Mouse (Mus musculus) left cerebral cortex, adult 6 months (tissue): Measurements from ENCODE around the gene 2310079G19Rik. TPM values are rescaled to one million over a fixed set of nuclear protein-coding genes. Genes with fewer than 3 reads are reported as not detected.

Experiments
- long read RNA-seq, 2 experiments: library from polyadenylated mRNA; unstranded; transcript quantifications; one replicate each; pipeline ENCODE4 v2.0.0; 2019 to 2020
- polyA plus RNA-seq: library from polyadenylated mRNA; unstranded; fragments of <200 nt; fragmentation: Nextera tagmentation; gene quantifications from 2 replicates; pipeline ENCODE4 v1.2.3, GENCODE M21; 2021

The 2310079G19Rik gene
- not detected in 2 replicates for polyA plus RNA-seq
- long read RNA-seq, experiment 1, result 0 reads
- long read RNA-seq, experiment 2, result 0 reads

GRCm38 (mm10) chr16:88627566-88627965 is at the start of gene 2310079G19Rik:
TSS of gene 2310079G19Rik (minus strand) at chr16:88627666.

GRCm38 (mm10) chr16:88671571-88671970 is 44.1 kb upstream of the 2310079G19Rik start, which contains the start of gene Krtap27-1:
TSS of gene Krtap27-1 (minus strand) at chr16:88671671.

DNA sequence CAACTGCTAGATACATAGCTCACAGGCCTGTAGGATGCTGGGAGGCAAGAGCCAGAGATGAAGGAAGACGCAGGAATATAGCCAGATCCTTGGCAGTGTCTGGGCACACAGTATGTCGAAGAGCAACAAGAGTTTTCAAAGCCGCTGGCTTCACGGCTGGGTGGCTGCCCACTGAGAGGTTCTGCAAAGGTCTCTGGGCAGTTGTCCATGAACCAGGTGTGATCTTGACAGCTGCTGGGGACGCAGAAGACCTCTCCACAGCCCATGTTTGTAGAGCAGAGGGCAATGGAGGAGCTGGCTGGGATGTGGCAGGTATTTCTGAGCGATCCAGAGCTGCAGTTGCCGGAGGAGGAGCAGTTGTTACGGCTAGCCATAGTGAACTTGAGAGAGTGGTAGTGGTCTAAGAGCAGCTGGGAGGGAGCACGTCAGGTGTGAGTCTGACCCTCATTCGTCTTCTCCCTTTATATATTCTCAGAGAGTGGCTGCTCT is 19.9 kb upstream of the 2310079G19Rik start, which contains the start of gene Krtap26-1:
Gene Krtap26-1, minus strand, starts transcription at position 439 of the 489 bp plus-strand sequence.

DNA sequence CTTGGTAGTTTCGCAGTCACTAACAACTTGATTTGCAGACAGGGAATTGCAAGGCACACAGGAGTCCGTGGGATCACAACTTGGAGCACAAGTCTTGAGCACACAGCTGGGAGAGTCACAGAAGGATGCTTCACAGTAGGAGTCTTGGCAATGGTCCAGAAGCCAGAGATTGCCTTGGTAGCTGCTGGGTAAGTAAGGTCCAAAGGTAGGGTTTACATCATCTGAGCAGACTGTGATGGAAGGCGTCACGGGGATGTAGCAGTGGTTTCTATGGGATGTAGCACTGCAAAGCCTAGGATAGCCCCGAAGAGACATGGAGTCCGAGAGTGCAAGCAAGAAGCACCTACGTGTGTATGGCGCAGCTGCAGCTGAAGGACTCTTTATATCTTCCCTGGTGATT is 15.5 kb downstream of the 2310079G19Rik start, which contains the start of gene Krtap24-1:
Gene Krtap24-1, minus strand, starts transcription at position 358 of the 400 bp plus-strand sequence.

Other genes with a start within 250 kb of the 2310079G19Rik start
- not detected in 2 replicates for gene Cldn17, start 120.7 kb downstream of the 2310079G19Rik start, polyA plus RNA-seq
- gene Cldn8, start 64.5 kb downstream of the 2310079G19Rik start, polyA plus RNA-seq, result not detected in 2 replicates
- not detected in 2 replicates for gene Krtap24-1, start 15.4 kb downstream of the 2310079G19Rik start, polyA plus RNA-seq
- gene Krtap26-1, start 20.1 kb upstream of the 2310079G19Rik start, polyA plus RNA-seq, result not detected in 2 replicates
- not detected in 2 replicates for gene Krtap27-1, start 44.0 kb upstream of the 2310079G19Rik start, polyA plus RNA-seq
- not detected in 2 replicates for gene 2310061N02Rik, start 80.3 kb upstream of the 2310079G19Rik start, polyA plus RNA-seq
- gene Krtap13-1, start 101.2 kb upstream of the 2310079G19Rik start, polyA plus RNA-seq, result not detected in 2 replicates
- gene Krtap13, start 124.0 kb upstream of the 2310079G19Rik start, polyA plus RNA-seq, result not detected in 2 replicates
- not detected in 2 replicates for gene 2310034C09Rik, start 131.2 kb upstream of the 2310079G19Rik start, polyA plus RNA-seq
- gene 2310057N15Rik, start 146.5 kb upstream of the 2310079G19Rik start, polyA plus RNA-seq, result not detected in 2 replicates
- gene Gm5965, start 150.2 kb upstream of the 2310079G19Rik start, polyA plus RNA-seq, result not detected in 2 replicates
- not detected in 2 replicates for gene Gm20741, start 184.6 kb upstream of the 2310079G19Rik start, polyA plus RNA-seq
- gene Krtap15, start 192.5 kb upstream of the 2310079G19Rik start, polyA plus RNA-seq, result not detected in 2 replicates
- not detected in 2 replicates for gene Krtap14, start 198.5 kb upstream of the 2310079G19Rik start, polyA plus RNA-seq
- not detected in 2 replicates for gene Krtap19-1, start 241.7 kb upstream of the 2310079G19Rik start, polyA plus RNA-seq
- not detected in 2 replicates for gene Krtap19-2, start 246.6 kb upstream of the 2310079G19Rik start, polyA plus RNA-seq